Mouse (Mus musculus) embryo, embryonic 9.5 days (tissue): ENCODE results near the gene Tert.

Experiments used
- DNase-seq: peaks from one replicate; pipeline ENCODE4 v3.0.0-alpha.2; 2017; ENCODE audit errors: extremely low spot score

Tert gene

GRCm38 (mm10) chr13:73626745-73627549 is at the start of gene Tert:
Gene Tert (plus strand): TSS chr13:73626911.
- peak; percentile 69 for DNase-seq

- no peak for DNase-seq
Observed at GRCm38 (mm10) chr13:73577277-73577676, 49.4 kb upstream of the Tert start.

- DNase-seq = no peak
Observed at GRCm38 (mm10) chr13:73591488-73591887, 35.2 kb upstream of the Tert start.

GRCm38 (mm10) chr13:73592546-73592945 is 34.2 kb upstream of the Tert start:
- no peak for DNase-seq

GRCm38 (mm10) chr13:73596276-73596675 is 30.4 kb upstream of the Tert start:
- DNase-seq = no peak

- no peak for DNase-seq
Observed at GRCm38 (mm10) chr13:73600217-73600616, 26.5 kb upstream of the Tert start.

- DNase-seq = no peak
Observed at GRCm38 (mm10) chr13:73603046-73603445, 23.7 kb upstream of the Tert start.

- peak; percentile 94 for DNase-seq
Observed at GRCm38 (mm10) chr13:73603522-73604155, 23.1 kb upstream of the Tert start, which contains the start of gene Clptm1l. Gene Clptm1l (plus strand): TSS chr13:73604006.

- DNase-seq = peak; percentile 22
Observed at GRCm38 (mm10) chr13:73604156-73604957, 22.4 kb upstream of the Tert start.

- DNase-seq = no peak
Observed at GRCm38 (mm10) chr13:73618406-73618805, 8.3 kb upstream of the Tert start.

- DNase-seq = no peak
Observed at GRCm38 (mm10) chr13:73620637-73621036, 6.1 kb upstream of the Tert start.

- no peak for DNase-seq
Observed at GRCm38 (mm10) chr13:73626410-73626744, 334 bp upstream of the Tert start.

- no peak for DNase-seq
Observed at GRCm38 (mm10) chr13:73628586-73629113, 1.9 kb downstream of the Tert start.

GRCm38 (mm10) chr13:73631837-73632236 is 5.1 kb downstream of the Tert start:
- no peak for DNase-seq

- DNase-seq = no peak
Observed at GRCm38 (mm10) chr13:73637826-73638225, 11.1 kb downstream of the Tert start.

- no peak for DNase-seq
Observed at GRCm38 (mm10) chr13:73641296-73641695, 14.6 kb downstream of the Tert start.

- DNase-seq = peak; percentile 39
Observed at GRCm38 (mm10) chr13:73646397-73647087, 19.8 kb downstream of the Tert start.

GRCm38 (mm10) chr13:73653266-73653665 is 26.6 kb downstream of the Tert start:
- DNase-seq = no peak

GRCm38 (mm10) chr13:73654976-73655375 is 28.3 kb downstream of the Tert start:
- no peak for DNase-seq

- DNase-seq = no peak
Observed at GRCm38 (mm10) chr13:73658953-73659352, 32.2 kb downstream of the Tert start.

GRCm38 (mm10) chr13:73660163-73660695 is 33.5 kb downstream of the Tert start:
- DNase-seq = no peak
